Mouse (Mus musculus) heart, postnatal 36 days (tissue): ENCODE data around the gene Limch1. TPM values are rescaled to one million over a fixed set of nuclear protein-coding genes. Genes with fewer than 3 reads are reported as not detected.

ENCODE experiments used
- DNase-seq, 2 experiments: peaks; one replicate each; pipeline ENCODE4 v3.0.0; 2021 to 2022
- intact Hi-C: fragments of 180-260 bp; cut with DNase I; formaldehyde crosslinking; loops from one replicate; pipeline ENCODE4 v1.15.1; 2025
- total RNA-seq, 2 experiments: library from RNA; stranded (reverse); gene quantifications; 2 replicates each; pipeline ENCODE4 v1.2.3; 2021

The Limch1 gene
- total RNA-seq, 2 experiments from 2014 or later, result 238 to 297 TPM

DNA sequence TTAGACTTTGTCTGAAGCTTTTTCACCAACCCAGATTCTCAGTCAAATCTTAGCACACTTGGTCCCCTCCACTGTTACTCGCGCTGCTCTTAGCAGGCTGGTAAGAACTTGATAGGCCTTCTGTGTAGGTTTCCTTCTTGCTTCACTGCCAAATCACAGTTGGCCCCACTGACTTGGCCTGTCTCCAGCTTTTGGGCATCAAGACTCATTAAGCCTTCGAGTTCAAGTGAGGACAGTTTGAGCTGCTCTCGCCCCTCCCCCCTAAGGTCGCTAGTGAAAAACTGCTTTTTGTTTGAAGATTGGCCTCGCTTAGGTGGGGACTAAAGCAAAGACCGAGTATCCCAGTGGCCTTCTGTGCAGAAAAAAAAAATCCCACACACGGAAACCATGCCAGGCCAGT lies 120.4 kb downstream of the Limch1 start:
- DNase-seq, result no peak

DNA sequence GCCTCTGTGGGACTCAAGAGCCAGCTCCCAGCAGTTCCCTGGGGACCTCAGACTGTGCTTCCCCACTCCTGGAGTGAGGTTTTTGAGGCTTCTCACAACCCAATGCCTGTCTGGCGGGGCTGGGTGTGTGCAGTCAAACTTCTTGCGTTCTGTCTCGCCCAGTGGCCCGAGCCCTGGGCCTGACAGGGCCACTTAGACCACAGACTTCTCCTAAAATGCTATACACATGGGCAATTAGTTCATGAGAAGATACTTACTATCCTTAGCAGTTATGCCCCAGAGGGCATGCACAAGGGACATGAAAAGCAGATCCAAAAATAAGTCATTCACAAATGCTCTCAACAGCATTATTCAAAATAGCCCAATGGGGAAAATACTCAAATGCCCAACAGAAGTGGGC lies 123.9 kb downstream of the Limch1 start:
- no peak for DNase-seq
- intact Hi-C loops, result no loop called here

More for the DNA sequence above, 120.4 kb downstream of the Limch1 start:
- intact Hi-C loops, result no loop called here

DNA sequence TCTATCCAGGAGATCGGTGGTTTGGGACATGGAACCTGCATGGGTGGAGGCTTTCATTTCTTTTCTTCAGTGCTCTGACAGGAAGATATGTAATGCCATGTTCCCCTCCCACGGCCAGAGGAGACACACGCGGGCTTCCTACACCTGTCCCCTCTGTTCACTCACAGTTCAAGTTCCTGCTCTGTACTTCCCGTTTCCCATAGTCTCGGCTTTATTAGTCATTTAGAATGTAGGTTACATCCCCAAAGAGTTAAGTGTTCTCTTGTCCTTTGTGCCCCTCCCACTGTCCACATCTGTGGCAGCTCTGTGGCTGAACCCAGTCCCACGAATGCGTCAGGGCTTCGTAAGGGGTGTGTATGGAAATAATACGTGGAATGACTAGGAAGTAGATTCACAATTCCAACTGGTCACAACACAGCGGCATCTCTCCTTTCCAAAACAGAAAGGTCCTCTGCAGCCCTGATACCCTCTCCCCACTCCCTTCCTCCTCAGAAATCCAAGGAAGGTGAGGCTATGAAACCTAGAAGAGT lies 126.0 kb downstream of the Limch1 start:
- intact Hi-C loops, result loop anchor here (5.0 kb wide), 1 partner anchor 111 kb away; no protein-coding TSS in a partner anchor
- peak in 1 of 2 experiments; percentile 29 for DNase-seq

DNA sequence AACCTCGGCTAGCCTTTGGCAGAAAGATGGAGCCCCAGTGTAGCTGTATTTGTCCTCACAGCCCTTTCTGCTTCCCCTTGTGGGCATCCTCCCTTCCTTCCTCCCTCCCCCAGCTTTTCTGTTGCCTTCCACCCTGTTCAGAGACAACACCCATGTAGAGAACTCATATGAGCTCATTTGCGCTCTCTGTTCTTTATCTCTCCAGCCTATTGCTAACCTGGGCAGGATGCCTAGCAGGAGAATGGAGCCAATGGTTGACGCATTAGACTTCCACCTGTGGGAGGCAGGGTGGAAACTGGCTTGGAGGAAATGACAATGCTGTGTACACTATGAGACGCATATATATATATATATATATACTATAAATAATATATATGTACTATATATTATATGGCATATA lies 126.4 kb downstream of the Limch1 start:
- DNase-seq, result peak; percentile 69 to 71
- intact Hi-C loops, result loop anchor here (5.0 kb wide), 1 partner anchor 110 kb away; no protein-coding TSS in a partner anchor

DNA sequence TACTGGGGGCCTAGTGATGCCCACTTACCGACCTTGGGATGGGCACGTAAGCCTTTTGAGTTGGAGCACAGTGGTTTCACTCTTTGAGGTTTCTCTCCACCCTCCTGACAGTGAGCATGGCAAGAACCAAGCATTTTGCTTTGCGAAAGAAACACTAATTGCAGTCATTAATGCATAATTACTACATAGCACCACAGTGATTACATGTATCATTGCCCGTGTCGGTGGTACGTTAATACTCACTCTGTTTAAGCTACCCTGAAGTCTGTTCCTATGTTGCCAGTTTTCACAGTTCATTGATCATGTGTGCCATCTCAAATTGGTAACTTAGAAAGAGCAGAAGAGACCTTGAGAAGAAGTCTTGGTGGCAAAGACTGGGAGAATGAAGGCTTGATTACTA lies 127.1 kb downstream of the Limch1 start:
- intact Hi-C loops, result loop anchor here (5.0 kb wide), 1 partner anchor 110 kb away; no protein-coding TSS in a partner anchor
- no peak for DNase-seq

DNA sequence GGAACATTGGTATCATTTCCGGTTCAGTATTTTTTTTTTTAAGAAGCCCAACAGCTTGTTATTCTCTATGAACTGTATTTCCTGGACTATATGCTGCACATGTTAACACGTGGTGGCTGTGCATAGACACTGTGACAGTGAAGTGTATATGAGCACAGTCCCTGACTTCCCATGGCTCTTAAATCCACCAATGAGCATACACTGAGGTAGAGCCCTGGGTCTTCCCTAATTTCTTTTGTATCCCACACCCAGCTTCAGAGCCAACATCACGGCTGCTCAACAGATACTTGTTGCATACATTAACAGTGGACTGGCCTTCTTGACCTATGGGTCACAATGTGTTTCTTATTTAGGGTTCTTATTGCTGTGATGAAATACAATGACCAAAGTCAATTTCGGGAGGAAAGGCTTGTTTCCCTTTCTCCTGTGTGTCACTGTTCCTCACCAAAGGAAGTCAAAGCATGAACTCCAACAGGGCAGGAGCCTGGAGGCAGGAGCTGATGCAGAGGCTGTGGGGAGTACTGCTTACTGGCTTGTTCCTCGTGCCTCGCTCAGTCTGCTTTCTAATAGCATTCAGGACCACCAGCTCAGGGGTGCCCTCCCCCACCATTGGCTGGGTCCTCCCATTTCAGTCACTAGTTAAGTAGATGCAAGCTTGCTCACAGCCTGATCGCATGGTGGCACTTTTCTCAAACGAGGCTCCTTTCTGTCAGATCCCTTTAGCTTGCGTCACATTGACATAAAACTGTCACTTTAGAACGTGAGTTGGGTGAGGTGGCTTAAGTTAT lies 130.6 kb downstream of the Limch1 start:
- DNase-seq, result no peak
- intact Hi-C loops, result no loop called here

DNA sequence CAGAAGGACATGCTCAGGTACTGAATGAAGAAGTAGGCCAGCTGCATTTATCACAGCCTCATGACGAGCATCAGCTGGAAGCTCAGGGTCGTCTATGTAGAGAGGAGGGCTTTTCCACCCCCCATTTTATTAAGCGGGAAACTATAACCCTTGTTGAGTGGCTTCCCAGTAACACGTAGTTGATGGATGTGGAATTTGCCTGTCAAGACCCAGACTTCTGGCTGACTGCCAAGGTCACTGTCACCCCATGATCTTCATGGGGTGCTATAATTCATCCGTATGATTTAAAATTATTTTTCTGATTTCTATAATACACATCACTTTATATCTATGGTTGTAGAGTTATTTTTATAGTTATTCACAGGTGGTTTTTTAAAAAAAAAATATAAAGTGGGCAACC lies 131.4 kb downstream of the Limch1 start:
- DNase-seq, result no peak
- intact Hi-C loops, result no loop called here

DNA sequence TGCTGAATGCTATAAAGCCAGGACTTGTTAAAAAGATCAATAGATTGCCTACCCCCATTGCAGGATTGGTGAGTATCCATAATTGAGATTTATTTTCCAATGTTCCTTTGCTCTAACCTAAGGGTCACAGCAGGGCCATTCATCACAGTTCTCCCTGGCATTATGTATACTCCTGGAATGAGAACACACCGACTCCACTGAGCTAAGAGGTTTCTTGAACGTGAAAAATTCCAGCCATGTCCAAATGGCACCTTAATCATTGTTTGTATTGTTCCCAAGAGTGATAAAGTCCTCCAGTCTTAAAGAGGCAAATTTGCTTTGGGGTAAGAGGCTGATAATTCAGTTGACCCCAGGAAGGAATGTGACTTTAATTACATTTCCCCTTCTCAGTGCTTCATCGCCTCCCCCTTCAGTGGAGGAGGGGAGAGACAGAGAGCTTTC lies 136.3 kb downstream of the Limch1 start:
- intact Hi-C loops, result no loop called here
- DNase-seq, result no peak

DNA sequence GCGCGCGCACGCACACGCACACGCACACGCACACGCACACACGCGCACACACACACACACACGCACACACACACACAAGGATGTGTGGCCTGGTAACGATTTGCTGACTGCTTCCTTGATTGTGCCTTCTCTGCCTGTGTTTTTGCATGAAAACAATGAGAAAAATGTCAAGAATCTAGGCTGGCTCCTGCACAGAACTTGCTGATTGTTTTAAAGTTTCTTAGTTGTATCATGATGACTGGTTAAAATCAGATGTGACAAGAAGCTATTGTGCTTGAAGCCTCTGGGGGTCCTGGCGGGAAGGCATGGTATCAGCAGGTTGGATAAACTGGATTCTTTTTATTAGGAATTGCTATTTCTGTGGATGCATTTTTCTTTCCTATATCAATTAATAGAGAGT lies 137.1 kb downstream of the Limch1 start:
- DNase-seq, result no peak
- intact Hi-C loops, result no loop called here

DNA sequence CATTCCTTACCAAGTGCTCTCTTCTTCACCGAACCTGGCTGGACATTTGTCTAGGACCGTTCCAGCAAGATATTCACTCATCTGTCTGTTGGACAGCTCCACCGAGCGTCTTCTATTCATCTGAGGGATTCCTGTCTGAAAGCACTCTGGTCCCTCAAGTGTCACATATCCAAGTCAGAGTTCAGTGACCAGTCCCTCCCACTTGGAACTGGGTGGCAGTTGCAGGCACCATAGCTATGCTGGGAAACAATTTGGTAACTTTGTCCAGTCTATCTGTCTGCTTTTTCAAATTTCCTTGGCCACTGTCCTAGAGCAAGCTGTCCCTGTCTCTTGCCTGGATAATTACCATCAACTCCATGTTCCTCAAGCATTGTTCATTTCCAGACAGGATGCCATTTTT lies 138.9 kb downstream of the Limch1 start:
- intact Hi-C loops, result no loop called here
- DNase-seq, result no peak

DNA sequence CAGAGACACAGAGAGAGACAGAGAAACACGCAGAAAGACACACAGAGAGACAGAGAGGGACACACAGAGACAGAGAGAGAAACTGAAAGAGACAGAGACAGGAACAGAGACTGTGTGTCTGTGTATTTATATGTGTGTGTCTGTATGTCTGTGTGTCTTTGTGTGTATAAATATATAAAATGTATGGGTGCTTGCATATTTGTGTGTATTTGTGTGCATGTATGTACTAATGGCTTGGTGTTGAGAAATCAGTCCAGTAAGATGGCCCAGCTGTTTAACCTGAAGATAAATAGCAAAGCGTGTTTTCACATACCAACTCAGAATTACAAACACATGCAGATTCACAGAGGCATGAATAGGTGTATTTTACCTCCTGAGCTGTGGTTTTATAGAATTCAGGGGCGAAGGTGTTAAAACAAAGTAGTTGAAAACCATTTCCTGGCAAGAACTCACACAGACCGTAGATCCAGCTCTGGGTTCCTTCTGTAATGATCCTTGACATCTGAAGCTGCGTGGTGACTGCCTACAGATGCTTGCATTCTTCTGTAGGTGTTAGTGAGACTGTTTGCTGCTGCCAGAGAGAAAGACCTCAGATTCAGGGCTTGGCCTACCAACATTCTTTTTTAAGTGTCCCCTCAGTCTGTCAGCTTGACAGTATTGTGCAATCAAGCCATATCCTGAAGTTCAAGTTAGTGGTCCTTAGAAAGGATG lies 140.9 kb downstream of the Limch1 start:
- intact Hi-C loops, result no loop called here
- DNase-seq, result no peak

DNA sequence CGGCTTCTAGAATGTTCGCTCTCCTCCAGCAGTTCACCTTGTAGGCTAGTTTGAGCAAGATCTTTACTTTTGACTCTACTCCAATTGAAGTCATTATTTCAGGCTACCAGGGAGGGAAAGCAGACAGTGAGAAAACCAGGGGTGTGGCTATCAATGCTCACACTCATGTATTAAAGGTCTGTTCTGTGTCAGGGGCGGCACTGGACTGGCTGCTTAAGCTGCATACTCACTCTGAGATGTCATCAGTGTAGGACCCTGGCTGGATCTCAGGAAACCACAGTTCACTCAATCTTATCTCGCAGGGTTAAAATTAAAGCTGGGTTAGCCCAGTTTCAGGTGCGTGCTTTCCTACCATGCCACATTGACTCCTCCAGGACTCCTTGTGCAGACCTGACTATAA lies 142.4 kb downstream of the Limch1 start:
- DNase-seq, result no peak
- intact Hi-C loops, result no loop called here

DNA sequence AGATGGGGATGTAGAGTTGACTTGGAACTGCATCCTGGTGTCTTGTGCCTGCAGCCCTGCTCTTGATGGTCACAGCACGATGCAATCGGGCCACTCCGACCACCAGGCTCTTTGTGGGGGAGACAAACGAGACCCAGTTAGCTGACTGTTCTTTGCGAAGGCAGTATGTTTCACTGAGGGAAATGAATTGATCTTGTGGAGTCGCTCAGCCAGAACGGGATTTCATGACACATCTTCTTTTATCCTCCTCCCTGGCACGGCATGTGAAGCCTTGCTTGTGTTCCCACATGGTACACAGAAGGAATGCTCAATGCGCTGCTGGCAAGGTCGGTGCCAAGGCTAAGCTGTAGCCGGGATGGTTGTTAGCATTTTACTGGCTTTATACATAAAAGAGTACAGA lies 143.7 kb downstream of the Limch1 start:
- intact Hi-C loops, result no loop called here
- no peak for DNase-seq

DNA sequence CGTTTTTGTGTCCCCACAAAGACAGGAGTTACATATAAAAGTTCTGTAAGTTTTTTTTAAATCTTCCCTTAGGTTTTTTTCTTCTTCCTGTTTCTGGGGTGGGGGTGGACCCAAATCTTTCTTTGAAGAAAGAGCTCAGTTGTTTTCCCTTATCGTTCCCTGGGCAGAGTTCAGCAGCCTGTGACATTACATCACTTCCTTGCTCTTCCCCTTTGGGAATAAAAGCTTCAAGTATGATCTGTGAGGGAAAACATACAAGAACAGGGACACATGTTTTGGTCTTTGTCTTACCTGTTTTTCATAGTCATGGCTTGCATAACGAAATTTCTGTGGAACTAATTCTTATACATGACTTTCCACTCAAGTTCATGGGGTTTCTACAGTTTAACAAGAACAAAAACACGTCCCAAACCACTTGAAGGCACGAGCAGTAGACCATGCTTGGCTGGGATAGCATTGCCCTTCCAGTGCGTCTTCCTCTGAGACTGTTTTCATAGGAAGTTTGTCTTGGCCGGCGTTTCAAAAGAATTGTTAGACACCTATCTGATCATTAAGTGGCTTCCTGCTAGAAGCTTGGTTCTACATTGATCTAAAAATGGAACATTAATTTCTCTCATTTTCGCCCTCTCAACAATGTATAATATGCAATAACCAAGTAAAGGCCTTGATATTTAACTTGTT lies 150.0 kb downstream of the Limch1 start:
- intact Hi-C loops, result loop anchor here (2.0 to 5.0 kb wide), 2 partner anchors 149 to 183 kb away; no protein-coding TSS in a partner anchor
- DNase-seq, result peak in 1 of 2 experiments; percentile 23

DNA sequence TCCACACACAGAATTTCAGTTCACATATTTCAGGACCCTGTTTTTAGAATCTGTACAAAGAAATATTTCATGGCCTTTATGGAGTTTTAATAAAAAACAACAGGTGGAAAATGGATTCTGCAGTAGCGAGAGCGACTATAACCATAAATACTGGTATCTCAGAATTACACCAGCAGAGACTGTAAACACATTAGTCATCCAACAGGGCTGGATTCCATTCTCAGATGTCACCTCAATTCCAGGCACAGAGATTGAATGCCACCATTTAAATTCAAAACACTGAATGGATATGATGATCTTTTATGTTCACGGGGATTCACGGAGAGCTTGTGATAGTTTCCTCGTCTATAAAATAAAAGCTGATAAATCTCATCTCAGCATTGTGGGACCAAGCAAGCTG lies 152.0 kb downstream of the Limch1 start:
- intact Hi-C loops, result loop anchor here (5.0 kb wide), 1 partner anchor 185 kb away; no protein-coding TSS in a partner anchor

DNA sequence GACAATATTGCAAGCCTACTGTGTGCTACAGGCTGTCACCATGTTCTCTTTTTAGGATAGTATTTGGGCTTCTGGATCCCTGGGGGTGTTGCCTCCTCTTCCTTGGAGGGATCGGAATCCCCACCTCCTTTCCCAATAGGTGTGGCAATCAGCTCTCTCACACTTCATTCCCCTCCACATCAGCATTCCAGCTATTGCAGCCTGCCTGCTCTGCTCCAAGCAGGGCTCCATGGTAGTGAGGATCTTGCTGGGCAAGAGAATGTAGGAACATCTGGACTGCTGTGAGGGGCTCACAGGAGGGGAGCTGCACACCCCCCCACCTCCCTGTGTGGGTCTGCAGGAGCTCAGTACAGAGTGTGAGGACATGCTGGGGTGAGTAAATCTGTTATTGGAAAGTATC lies 152.6 kb downstream of the Limch1 start:
- intact Hi-C loops, result loop anchor here (5.0 kb wide), 1 partner anchor 186 kb away; no protein-coding TSS in a partner anchor
- no peak for DNase-seq

More for the DNA sequence above, 152.0 kb downstream of the Limch1 start:
- no peak for DNase-seq

DNA sequence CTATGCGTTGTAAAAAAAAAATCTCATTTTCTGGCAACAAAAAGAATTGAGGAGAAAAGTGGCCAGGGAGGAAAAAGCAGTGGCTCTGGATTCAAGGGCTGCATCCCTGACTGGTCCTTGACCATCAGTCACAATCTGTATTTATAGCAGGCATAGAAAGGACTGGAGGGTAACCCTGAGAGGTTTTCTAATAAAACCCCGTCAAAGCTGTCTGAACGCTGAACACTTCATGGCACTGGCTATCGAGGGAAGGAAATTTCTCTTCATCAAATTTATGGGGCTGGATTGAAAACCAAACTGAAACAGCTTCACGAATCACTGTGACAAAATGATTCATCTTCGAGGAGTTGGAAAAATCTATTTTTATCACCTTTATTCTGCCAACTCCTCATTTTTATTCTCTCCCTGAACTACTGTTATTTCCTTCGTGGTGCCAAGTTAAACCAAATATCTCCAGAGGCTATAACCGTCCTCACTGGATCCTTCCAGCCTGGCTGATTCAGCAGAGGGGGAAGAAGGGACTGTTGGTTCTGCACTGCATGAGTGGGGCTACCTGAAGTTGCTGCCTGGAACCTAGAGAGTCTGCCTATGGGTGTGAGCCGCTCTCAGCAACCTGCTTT lies 153.3 kb downstream of the Limch1 start:
- intact Hi-C loops, result loop anchor here (5.0 kb wide), 1 partner anchor 187 kb away; no protein-coding TSS in a partner anchor

DNA sequence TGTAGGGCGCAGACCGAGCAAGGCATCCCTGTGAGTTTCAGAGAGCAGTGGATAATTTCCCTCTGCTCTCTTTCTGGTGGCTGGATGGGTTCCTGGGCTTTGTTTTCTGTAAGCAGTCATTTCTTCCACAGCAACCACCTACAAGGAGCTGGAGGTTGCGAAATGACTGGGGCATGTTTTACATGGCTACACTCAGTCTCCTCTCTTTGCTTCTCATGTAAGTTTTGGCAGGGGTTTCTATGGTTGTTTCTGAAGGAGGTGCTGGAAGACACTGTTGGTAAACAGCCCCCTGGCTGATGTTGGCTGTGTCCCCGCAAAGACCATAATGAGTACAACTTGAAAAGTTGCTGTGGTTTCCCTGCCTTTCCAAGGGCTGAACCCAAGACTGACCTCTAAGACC lies 155.5 kb downstream of the Limch1 start:
- intact Hi-C loops, result no loop called here
- no peak for DNase-seq

More for the DNA sequence above, 153.3 kb downstream of the Limch1 start:
- no peak for DNase-seq

DNA sequence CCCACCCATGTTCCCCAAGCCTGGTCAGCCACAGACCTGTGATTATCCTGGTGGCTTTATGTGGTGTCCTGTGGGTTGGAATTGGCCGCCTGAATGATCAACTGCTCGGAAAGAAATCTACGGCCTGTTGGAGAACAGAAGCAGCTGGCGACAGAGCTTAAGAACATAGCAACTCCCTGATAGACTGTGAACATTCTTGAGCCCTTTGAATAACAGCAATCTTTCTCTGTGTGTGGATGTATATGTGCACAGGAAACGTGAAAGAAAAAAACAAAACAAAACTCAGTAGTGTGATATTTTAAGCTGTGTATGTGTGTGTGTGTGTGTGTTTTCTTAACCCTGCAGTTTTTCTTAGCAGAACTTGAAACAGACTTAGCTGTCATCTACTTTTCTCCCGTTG lies 159.2 kb downstream of the Limch1 start:
- intact Hi-C loops, result loop anchor here (2.0 kb wide), 1 partner anchor 24 kb away; no protein-coding TSS in a partner anchor
- no peak for DNase-seq

DNA sequence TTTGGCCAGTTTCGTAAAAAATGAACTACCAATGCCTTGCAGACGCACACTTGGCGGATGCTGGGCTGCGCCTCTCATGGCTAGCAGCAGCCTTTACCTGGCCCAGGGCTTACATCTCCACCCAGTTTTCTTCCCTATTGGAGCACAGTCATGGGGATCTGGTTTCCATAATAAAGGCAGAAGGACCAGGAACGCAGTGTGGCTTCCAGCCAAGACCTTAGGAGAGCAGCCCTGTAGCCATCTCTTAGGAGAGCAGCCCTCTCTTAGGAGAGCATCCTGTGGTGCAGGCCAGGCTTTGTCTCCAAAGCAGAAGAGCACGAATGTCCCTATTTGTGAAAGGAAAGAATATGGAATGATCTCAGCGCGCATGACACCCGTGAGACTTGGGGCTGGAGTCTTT lies 163.3 kb downstream of the Limch1 start:
- DNase-seq, result no peak
- intact Hi-C loops, result no loop called here
